Mouse (Mus musculus) naive thymus-derived CD4-positive, alpha-beta T cell, adult 2 months (primary cell): ENCODE measurements around the gene Hba-x.
"Not testable (repeated sequence)": the region's sequence is repeated elsewhere in the genome, so short reads cannot be mapped to it uniquely, and the experiment has no call there.

Experiments used
- DNase-seq: peaks from one replicate; pipeline ENCODE4 v3.0.0-alpha.2; 2011; ENCODE audit warnings: low read depth

The Hba-x gene

DNA sequence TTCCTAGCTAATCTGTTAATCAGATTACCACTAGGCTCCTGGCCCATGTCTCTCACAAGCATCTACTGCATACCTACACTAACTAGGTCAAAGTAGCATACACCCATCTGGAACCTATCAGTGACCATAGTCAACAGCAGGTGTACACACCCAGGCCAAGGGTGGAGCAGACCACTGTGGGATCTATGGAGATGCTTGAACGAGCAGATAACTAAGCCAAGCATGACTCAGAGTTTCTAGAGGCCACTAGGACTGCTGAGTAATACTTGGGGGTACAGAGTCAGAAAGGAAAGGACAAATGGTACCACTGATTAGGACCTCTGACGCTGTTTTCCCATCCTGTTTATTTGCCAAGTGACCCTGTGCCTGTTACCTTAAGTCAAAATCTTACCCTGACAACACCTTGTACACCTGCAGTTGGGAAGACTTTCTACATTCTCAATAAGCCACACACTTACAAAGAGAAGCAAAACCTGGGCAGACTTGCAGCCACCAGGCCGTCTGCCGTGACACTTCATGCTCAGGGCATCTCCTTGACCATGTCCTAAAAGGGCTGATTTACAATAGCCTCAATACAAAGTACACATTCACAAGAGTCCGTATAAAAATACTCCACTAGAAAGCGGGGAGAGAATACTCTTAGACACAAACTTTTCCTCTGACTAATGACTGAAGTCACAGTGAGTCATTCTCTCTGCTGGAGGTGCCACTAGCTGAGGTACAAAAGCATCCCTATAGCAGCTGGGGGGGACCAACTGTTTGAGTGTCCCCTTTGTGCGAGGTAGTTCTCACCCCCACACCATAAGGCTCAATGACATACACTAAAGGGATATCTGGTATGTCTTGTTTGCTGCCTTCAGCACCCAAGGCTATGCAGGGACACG is 25.1 kb upstream of the Hba-x start:
- DNase-seq: no peak

DNA sequence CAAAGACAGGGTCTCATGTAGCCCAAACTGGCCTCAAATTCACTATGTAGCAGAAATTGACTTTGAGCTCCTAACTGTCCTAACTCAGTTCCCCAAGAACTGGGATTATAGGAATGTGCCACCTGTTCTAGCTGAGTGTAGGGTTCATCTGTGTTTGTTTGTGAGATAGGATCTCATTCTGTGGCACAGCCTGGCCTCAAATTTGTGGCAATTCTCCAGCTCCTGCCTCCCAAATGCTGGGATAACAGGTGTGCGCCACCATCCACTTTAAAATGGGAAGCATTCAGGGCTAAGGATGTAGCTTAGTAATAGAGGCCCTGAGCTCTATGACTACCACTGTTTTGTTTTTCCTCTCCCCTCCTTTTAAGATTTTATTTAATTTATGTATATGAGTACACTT is 23.1 kb upstream of the Hba-x start:
- no peak for DNase-seq

DNA sequence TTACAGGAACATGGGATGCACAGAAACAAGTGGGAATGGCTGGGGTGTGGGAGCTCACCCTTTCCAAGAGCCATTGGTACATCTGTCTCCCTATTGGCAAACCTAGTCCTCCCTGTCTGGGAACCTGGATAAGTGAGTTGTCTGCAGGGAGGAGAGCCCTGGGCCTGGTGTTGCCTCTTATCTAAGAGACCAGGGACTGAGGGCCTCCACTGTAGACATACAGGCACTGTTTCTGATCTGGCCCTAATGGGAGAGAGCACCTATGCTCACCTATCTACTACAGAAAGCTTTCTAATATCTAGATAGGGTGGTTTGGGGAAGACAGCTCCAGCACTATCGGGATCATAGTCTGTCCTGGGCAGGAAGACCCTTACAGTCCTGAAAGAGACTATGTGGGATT is 20.1 kb upstream of the Hba-x start:
- no peak for DNase-seq

DNA sequence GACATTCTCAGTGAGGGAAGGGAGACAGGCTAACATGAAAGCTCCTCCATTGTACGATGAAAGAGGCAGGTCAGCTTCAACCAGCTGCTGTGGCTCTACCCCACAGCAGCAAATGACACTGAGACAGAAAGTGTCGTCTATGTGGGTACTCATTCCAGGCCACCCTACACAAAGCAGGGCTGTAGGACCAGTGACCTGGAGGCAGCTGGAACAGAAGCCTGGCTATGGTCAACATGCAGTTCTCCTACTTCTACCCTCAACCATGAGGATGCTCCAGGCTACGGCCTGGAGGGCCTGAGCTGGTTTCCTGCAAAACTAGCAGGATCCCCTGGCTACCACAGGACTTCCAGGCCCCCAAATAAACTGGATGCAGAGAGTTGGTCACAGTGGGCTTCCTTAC is 19.6 kb upstream of the Hba-x start:
- no peak for DNase-seq

DNA sequence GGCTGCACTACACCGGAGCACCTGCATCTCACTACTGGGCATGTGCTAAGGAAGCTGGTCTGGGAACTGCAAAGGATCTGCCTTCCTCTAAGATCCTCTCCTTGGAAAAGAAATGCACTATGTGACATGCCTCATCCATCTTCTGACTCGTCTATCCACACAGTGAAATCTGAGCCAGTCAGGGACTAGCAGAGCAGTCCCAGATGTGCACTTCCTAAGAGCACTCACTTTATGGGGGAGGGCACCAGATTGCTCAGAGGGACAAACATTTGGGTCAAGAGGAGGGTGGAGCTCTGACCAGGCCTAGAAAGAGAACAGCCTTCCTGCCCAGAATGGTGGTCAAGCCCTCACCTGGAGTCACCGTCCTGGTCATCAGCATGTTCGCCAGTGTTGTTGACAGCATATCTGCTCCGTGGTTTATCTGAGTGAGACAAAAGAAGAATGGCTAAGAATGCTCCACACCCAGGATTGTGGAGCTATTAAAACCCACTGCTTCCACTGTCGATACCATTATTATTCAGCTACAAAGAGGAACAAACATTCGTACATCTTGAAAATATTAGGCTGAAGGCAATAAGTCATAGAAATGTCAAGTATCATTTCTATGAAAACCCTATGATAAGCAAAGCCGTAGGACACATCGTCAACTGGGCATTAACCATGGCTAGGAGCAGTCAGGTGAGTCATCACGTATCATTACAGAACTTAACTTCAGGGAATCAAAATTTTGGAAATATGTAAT is 13.4 kb upstream of the Hba-x start:
- DNase-seq: no peak

DNA sequence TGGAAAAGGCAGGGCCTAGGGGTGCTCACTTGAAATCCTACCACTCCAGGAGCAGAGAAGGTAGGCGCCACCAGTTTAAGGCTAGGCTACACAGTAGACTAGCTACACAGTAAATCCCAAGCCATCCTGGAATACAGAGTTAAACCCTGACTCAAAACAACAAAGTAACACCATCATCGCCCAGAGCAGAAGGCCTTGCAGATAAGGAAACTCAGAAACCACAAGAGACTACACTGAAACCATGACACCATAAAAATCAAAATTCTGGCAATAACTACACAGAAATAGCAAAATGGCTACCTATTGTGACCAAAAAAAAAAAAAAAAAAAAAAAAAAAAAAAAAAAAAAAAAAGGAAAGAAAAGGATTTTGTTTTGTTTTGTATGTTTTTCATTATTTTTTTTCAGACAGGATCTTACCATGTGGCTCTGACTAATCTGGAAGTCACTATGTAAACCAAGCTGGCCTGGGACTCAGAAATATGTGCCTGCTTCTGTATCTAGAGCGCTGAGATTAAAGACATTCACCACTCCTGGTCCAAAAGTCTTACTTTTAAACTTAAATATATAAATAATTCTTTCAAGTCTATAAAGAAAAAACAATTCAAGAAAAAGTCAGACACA is 11.0 kb upstream of the Hba-x start:
- DNase-seq: peak; percentile 21

DNA sequence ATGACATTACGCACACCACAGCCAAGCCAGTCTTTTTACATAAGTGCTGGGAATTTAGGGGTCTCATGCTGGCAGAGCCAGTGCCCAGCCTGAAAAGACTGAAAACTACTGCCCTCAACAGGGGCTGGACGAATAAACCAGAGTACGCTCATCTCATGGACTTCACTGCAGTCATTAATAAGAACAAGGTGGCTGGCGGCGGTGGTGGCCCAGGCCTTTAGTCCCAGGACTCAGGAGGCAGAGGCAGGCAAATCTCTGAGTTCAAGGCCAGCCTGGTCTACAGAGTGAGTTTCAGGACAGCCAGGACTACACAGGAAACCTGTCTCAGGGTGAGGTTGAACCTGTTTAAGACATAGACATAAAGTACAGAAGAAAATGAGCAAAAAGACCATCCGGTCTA is 10.0 kb upstream of the Hba-x start:
- DNase-seq: no peak

DNA sequence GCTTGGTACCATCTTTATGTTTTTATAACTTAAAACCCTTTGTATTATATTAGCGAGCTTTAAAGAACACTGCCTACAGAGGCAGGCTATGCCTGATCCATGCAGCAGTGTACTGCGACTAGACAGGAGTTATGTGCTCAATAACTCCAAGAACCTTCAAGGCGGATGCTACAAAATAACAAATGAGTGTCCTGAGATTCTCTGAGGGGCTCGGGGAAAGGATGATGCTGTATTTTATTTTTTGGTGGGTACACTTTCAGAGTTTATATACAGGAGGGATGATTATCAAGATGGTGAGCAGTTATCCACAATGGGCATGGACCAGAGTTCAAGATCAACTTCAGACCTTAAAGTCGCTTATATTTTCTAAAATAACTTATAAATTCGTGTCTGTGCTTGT is 9.4 kb upstream of the Hba-x start:
- no peak for DNase-seq

DNA sequence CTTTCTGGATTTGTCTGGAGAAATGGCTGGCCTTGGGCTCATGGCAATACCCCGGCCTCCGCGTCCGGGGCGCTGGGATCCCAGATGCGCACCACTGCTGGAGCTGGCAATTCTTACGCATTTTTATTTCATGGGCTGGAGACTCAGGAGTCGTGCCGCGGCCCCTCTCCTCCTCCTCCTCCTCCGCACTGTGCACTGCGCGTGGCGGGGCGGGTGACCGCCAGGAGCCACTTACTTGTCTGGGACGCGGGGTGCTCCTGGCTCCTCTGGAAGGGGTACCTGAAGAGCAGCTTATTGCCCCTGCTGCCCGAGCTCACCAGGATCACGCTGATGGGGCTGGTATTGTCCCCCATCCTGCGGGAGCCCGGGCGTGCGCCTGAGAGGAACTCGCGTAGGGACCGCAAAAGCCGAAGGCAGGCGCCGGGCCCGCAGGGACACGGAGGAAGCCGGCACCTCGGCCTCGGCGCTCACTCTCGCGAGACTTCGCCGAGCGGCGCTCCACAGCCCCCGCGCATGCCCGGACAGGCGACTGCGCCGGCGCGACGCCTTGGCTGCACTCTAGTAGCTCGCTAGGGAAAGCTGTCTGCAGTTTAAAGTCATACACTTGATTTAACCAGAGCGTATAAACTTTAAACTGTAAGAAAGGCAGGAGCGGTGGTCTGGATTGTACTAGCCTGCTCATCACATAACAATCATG is 8.9 kb upstream of the Hba-x start, which contains the start of gene Nprl3:
Nprl3 (minus strand) TSS at position 520 of the 697 bp plus-strand sequence.
- DNase-seq: peak; percentile 97

DNA sequence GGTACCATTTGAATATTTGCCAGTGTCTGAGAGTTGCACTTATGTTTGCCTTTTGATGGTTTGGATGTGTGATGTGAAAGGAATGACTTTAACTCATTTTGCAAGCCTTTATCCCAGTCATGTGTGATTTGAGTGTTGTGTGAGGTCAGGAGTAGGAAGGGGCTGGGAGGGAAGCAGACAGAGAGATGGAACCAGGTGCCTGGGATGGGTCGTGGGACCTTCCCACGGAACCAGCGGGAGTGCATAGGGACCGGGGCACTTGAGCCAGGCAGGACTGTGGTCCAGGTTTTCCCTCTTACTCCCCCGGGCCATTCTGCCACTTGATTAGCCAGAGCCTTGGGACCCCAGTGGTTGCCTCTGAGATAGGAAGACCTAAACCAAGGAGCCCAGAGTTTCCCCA is 8.2 kb upstream of the Hba-x start:
- no peak for DNase-seq

DNA sequence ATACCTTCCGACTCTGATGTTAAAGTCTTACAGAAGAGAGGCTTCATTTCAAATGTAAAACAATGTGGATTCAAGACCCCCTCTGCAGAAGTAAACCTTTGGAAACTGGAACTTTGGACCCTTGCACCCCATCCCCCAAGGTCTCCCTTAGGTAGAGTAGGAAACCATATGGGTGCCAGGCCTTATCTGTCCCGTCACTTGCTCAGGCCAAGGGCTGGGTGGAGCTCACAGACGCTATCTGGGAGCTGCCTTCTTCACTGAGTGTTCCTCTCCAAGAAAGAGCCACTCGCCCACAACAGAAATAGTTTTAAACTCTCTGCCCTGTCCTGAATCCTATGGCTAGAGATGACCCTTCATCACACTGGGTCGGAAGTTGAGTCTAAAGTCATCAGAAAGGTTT is 7.2 kb upstream of the Hba-x start:
- DNase-seq: no peak

DNA sequence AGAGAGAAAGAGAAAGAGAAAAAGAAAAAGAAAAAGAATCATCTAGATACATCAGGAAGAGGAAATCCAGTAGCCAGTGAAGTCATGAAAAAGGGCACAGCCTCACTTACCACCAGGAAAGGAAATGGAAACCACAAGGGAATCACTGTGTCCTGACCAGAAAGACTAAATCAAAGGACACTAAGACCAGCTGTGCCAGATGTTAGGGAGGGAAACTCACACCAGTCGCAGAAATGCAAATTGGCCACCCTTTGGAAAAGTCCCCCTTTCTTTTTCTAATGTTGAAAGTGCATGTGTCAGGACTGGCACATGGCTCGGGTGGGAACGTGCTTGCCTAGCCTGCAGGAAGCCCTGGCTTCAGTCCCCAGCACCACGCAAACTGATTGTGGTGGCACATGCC is 5.0 kb upstream of the Hba-x start:
- DNase-seq: no peak

DNA sequence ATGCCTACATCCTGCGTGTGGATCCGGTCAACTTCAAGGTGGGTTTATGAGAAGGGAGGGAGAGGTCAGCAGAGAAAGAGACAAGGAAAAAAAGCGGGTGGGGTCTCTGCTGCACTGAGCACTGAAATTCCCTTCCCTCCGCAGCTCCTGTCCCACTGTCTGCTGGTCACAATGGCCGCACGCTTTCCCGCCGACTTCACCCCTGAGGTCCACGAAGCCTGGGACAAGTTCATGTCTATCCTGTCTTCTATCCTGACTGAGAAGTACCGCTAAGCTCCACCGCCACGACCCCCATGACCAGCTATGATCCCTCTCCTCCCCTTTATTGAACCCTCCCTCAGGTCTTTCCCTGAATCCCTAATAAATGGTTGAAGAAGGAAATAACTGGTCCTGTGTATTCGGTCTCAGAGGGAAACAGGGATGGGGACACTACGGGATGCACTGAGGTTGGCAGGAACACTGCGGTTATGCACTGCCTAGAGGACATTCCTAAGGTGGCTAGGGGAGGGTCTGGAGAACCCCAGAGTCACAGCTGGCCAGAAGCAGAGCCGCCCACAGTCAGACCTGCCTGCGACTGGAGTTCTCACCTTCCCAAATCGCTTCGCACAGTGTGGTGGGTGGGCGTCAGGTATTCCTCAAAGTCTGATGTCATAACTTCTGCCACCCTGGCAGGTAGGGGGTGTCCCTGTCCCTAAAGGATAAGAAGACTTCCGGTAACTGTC is 1.7 kb downstream of the Hba-x start:
- DNase-seq: no peak

DNA sequence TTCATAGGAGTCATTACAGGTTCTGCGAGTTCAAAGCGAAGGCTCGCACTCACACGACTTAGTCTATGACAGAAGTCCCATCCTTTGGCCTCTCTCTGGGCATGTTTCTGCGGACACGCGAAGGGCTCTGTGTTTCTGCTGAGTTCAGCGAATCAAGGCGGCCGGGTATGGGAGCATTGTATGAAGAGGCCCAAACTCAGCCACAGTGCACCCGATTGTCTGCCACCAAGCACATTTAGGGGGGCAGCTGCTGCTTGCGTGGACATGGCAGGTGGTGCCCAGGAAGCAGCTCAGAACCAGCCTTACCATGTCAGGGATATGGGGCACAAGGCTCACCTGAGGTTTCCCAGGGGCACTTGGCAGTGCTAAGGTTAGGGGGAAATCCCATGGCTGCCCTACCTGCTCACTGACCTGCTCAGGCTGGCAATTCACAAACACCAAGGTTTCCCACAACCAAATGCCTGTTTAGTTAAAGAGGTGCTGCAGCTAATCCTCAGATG is 2.3 kb downstream of the Hba-x start:
- DNase-seq: no peak

DNA sequence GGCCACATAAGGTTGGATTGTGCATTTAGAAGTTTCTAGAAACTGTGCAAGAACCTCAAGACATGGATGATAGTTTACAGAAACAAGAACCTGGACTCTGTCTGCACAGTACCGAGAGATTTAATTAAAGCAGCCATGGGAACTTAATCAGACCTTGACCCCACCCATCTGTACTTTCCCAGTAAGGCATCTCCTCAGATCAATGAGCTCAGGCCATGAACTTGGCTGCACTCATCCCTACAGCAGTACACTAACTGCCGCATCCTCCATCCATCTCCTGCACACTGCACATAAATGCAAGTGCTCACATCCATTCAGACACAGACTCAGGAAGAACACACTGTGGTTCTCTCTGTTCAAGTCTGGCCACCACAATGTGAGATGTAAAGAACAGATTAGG is 4.4 kb downstream of the Hba-x start:
- no peak for DNase-seq

DNA sequence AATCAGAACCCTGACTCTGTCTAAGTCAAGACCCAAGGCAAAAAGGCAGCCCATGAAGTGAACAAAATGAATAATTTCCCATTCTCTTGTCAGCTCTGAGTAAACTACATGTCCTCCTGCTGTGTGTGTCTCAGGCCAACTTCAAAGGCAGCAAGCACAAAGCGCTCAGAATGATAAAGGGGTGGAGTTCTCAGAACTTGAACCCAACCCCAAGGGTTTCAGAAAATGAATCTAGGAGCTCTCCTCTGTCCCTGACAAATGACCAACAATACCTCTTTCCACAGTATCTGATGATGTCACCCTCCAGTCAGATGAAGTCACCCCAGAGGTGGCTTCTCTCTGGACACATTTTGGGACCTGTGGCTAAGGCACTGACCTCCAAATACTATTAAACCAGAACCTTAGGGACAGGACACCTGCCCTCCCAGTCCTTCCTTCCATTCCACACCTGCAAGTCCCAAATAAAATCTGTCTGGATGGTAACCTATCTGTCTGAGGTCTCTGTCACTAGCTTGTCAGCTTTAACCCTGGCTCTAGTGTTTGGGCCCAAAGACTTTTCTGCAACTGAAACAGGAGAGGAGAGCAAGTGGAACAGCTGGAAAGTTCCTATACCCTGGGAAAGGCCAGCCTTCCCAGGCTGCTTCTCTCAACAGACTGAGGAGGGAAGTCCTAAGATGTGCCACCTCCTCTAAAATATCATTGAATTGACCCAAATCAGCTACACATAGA is 5.4 kb downstream of the Hba-x start:
- DNase-seq: no peak

DNA sequence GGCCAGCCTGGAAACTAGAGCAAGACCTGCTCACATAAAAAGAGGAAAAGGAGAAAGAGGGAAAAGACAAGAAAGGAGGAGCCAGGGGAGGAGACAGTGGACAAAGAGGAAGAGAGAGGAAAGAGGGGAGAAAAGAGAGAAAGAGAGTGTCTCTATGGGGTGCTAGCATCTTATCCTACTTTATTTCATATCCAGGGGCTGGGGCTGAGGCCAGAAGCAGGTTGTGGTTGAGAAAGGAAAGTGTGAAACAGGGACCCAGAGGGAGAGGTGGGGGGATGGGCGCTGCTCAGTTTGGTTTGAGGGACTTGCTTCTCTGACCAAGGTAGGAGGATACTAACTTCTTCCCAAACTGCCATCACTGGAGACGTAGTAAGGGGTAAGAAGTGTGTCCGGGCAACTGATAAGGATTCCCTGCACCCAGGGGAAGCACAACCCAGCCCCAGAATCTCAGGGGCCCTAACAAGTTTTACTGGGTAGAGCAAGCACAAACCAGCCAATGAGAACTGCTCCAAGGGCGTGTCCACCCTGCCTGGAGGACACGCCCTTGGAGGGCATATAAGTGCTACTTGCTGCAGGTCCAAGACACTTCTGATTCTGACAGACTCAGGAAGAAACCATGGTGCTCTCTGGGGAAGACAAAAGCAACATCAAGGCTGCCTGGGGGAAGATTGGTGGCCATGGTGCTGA is 7.0 kb downstream of the Hba-x start, which contains the start of gene Hba-a1:
Hba-a1 (plus strand) TSS at position 421 of the 687 bp plus-strand sequence.
- DNase-seq: not testable (repeated sequence)

DNA sequence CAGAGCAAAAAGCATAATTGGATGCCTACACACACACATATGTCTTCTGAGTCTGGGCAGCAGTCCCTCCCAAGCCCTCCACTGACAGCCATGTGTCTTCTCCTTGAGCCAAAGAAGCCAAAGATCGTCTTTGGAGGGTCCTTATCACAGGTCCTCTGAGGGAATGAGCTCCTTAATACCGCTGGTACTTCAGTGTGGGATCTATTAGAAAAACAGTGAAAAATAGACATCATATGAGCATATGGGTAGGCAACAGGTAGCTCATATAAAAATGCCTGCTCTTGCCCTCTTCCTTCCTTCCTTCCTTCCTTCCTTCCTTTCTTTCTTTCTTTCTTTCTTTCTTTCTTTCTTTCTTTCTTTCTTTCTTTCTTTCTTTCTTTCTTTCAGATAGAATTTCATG is 8.4 kb downstream of the Hba-x start:
- not testable (repeated sequence) for DNase-seq

DNA sequence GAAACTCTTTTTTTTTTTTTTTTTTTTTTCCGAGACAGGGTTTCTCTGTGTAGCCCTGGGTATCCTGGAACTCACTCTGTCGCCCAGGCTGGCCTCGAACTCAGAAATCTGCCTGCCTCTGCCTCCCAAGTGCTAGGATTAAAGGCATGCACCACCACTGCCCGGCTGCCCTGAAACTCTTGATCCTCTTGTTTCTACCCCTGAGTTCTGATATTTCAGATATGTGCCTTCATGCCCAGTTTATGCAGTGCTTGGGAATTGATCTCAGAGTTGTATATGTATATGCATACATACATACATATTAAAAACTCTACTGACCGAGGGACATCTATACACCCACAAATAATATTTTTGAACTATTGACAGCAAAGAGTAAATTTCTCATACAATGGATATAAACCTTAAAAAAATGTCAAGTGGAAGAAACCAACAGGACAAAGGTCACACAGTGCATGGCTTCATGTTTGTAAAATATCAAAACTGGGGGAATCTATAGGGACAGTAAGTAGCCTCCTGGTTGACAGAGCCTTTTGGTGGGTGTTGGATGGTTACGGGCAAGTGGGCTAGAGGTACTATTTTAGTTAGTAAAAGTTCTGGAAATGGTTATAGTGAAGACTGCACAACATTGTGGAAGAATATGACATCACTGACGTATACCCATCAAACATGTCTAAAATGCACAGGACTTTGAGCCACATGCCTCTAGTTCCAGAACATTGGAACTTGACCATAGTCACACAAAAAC is 9.0 kb downstream of the Hba-x start:
- no peak for DNase-seq
